Mouse (Mus musculus): Measurements from ENCODE around the gene Diras1. TPM values are rescaled to one million over a fixed set of nuclear protein-coding genes. Genes with fewer than 3 reads are reported as not detected.

The Diras1 gene
- polyA plus RNA-seq, 1 experiment from 2014 or later: 88.1 TPM

- Histone ChIP-seq H3K4me3 (ENCODE audit: low read depth, low read length) (no peak overlapping the region), H3K36me3 (ENCODE audit: control insufficient read depth, insufficient read depth, low read length) (no peaks in the 10 kb centered on the region), H3K4me2 (ENCODE audit: low read length) (no peak overlapping the region), H3K9me3 (replicated peaks; ENCODE audit: control insufficient read depth, low read length, poor library complexity, severe bottlenecking) (no peaks in the 10 kb centered on the region), H3K27ac (ENCODE audit: low read length) (no peak overlapping the region), H3K4me1 (ENCODE audit: control insufficient read depth, insufficient read depth, low read length) (peaks cover 6% of the 10 kb centered on the region), H3K9ac (ENCODE audit: low read depth, low read length) (no peak overlapping the region), H3K27me3 (ENCODE audit: control insufficient read depth, insufficient read depth, low read depth, low read length) (no peaks in the 10 kb centered on the region)
- 62% methylated on average over 6 of the region's 6 CpGs for WGBS
- ATAC-seq: no peak
Observed at GRCm38 (mm10) chr10:81010851-81011250, 14.6 kb downstream of the Diras1 start.

DNA sequence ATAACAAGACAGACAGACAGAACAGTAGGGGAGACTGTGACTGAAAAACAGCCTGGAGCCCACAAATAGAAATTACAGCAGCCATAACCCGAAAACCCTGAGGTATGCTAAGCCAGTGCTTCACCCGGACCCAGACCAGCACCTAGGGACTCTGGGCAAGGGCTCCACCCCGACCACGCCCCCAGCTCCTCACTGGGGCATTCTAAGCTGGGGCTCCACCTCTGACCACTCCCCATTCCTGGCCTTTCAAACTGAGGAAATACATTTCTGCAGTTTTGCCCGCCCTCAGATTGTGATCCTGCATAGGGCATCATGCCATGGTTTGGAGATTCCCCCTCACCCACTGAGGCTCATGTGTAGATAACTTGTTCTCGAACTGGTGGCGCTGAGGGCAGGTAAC lies 18.2 kb downstream of the Diras1 start:
- ATAC-seq: no peak
- Histone ChIP-seq H3K4me2 (ENCODE audit: low read length) (no peak overlapping the region), H3K27me3 (ENCODE audit: control insufficient read depth, insufficient read depth, low read depth, low read length) (no peaks in the 10 kb centered on the region), H3K36me3 (ENCODE audit: control insufficient read depth, insufficient read depth, low read length) (no peaks in the 10 kb centered on the region), H3K9me3 (replicated peaks; ENCODE audit: control insufficient read depth, low read length, poor library complexity, severe bottlenecking) (no peaks in the 10 kb centered on the region), H3K4me3 (ENCODE audit: low read depth, low read length) (no peak overlapping the region), H3K9ac (ENCODE audit: low read depth, low read length) (no peak overlapping the region), H3K27ac (ENCODE audit: low read length) (no peak overlapping the region), H3K4me1 (ENCODE audit: control insufficient read depth, insufficient read depth, low read length) (no peaks in the 10 kb centered on the region)
- 40% methylated on average over 7 of the region's 7 CpGs for WGBS

GRCm38 (mm10) chr10:81006005-81006677 lies 19.3 kb downstream of the Diras1 start:
- H3K4me2 ChIP-seq (ENCODE audit: low read length): no peak overlapping the region
- WGBS: 90% methylated on average over 7 of the region's 7 CpGs
- H3K27ac ChIP-seq (ENCODE audit: low read length): no peak overlapping the region
- H3K9ac ChIP-seq (ENCODE audit: low read depth, low read length): no peak overlapping the region
- H3K4me1 ChIP-seq (ENCODE audit: control insufficient read depth, insufficient read depth, low read length): no peaks in the 10 kb centered on the region; the same call in 1 of the 2 replicates
- H3K4me3 ChIP-seq (ENCODE audit: low read depth, low read length): no peak overlapping the region
- no peaks in the 10 kb centered on the region for H3K36me3 ChIP-seq (ENCODE audit: control insufficient read depth, insufficient read depth, low read length)
- no peaks in the 10 kb centered on the region for H3K9me3 ChIP-seq (replicated peaks; ENCODE audit: control insufficient read depth, low read length, poor library complexity, severe bottlenecking)
- ATAC-seq: no peak
- H3K27me3 ChIP-seq (ENCODE audit: control insufficient read depth, insufficient read depth, low read depth, low read length): no peaks in the 10 kb centered on the region

DNA sequence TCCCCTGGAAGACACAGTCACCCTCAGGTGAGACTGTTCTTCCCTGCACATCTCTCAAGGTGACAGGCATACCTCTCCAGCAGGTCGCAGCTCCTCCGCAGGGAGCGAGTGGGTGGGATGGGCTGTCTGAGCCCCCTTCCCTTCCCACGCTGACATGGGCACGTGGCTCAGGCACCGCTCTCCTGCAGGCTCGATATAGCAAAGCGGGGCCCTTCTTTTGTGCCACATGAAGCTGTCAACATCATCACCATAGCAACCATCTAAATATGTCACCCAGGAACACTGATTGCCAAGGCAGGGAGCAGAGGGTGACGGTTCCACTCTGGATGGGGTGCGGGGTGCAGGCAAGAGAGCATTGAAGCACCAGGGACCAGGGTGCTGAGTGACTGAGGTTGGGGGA lies 24.3 kb downstream of the Diras1 start:
- Histone ChIP-seq H3K4me3 (ENCODE audit: low read depth, low read length) (no peak overlapping the region), H3K4me2 (ENCODE audit: low read length) (peak overlapping the region; percentile 31; the same call in 1 of the 2 replicates), H3K27ac (ENCODE audit: low read length) (no peak overlapping the region; the same call in 1 of the 2 replicates), H3K9ac (ENCODE audit: low read depth, low read length) (peak overlapping the region; percentile 42; the same call in 1 of the 2 replicates), H3K9me3 (replicated peaks; ENCODE audit: control insufficient read depth, low read length, poor library complexity, severe bottlenecking) (no peaks in the 10 kb centered on the region), H3K36me3 (ENCODE audit: control insufficient read depth, insufficient read depth, low read length) (no peaks in the 10 kb centered on the region), H3K4me1 (ENCODE audit: control insufficient read depth, insufficient read depth, low read length) (peaks cover 11% of the 10 kb centered on the region; the same call in 1 of the 2 replicates), H3K27me3 (ENCODE audit: control insufficient read depth, insufficient read depth, low read depth, low read length) (no peaks in the 10 kb centered on the region; the same call in 1 of the 2 replicates)
- WGBS: 21% methylated on average over 10 of the region's 10 CpGs
- peak; percentile 33; the same call in 1 of the 2 replicates for ATAC-seq

DNA sequence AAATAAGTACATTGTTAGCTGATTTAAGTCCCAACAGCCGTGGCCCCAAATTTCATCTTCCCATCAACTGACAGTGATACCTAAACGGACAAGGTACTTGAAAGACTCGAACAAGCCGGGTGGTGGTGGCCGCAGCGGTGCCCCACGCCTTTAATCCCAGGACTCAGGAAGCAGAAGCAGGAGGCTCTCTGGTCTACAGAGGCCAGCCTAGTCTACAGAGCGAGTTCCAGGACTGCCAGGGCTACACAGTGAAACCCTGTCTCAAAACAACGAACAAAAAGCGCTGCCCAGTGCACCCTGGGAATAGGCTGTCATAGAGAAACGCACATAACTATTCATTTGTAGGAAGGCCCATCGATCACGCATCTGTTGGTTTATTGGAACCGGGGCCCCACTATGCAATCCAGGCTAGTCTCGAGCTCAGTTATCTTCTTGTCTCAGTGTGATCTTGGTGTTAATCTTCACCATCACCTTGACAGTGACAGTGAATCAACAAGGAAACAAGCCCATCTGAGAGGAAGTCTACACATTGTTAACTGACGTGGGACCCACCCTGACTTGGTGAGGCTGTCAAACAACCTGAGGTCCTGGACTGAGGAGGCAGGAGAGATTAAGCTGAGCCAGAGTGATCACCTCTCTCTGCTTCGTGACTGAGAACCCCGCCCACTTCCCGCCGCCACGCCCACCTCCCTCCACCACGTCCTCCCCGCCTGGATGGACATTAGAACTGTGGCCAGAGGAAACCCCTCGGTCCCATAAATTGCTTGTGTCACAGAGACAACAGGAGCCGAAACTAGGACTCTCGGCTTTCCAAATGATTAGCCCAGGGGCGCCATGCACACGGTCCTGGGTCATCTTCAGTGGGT lies 25.0 kb downstream of the Diras1 start:
- no peak for ATAC-seq
- Histone ChIP-seq H3K4me2 (ENCODE audit: low read length) (peak overlapping the region; percentile 31; the same call in 1 of the 2 replicates), H3K4me1 (ENCODE audit: control insufficient read depth, insufficient read depth, low read length) (peaks cover 11% of the 10 kb centered on the region; the same call in 1 of the 2 replicates), H3K9ac (ENCODE audit: low read depth, low read length) (peak overlapping the region; percentile 42), H3K36me3 (ENCODE audit: control insufficient read depth, insufficient read depth, low read length) (no peaks in the 10 kb centered on the region), H3K27me3 (ENCODE audit: control insufficient read depth, insufficient read depth, low read depth, low read length) (no peaks in the 10 kb centered on the region; the same call in 1 of the 2 replicates), H3K9me3 (replicated peaks; ENCODE audit: control insufficient read depth, low read length, poor library complexity, severe bottlenecking) (no peaks in the 10 kb centered on the region), H3K27ac (ENCODE audit: low read length) (no peak overlapping the region; the same call in 1 of the 2 replicates), H3K4me3 (ENCODE audit: low read depth, low read length) (no peak overlapping the region)
- 53% methylated on average over 28 of the region's 28 CpGs for WGBS

GRCm38 (mm10) chr10:80999362-81000196 lies 25.9 kb downstream of the Diras1 start:
- no peak overlapping the region for H3K27ac ChIP-seq (ENCODE audit: low read length)
- peak overlapping the region; percentile 49; the same call in 1 of the 2 replicates for H3K9ac ChIP-seq (ENCODE audit: low read depth, low read length)
- ATAC-seq: peak; percentile 47
- no peaks in the 10 kb centered on the region; the same call in 1 of the 2 replicates for H3K27me3 ChIP-seq (ENCODE audit: control insufficient read depth, insufficient read depth, low read depth, low read length)
- no peaks in the 10 kb centered on the region for H3K36me3 ChIP-seq (ENCODE audit: control insufficient read depth, insufficient read depth, low read length)
- no peak overlapping the region for H3K4me3 ChIP-seq (ENCODE audit: low read depth, low read length)
- H3K4me2 ChIP-seq (ENCODE audit: low read length): peak overlapping the region; percentile 50
- WGBS: 33% methylated on average over 37 of the region's 37 CpGs
- H3K9me3 ChIP-seq (replicated peaks; ENCODE audit: control insufficient read depth, low read length, poor library complexity, severe bottlenecking): no peaks in the 10 kb centered on the region
- peaks cover 11% of the 10 kb centered on the region; the same call in 1 of the 2 replicates for H3K4me1 ChIP-seq (ENCODE audit: control insufficient read depth, insufficient read depth, low read length)

DNA sequence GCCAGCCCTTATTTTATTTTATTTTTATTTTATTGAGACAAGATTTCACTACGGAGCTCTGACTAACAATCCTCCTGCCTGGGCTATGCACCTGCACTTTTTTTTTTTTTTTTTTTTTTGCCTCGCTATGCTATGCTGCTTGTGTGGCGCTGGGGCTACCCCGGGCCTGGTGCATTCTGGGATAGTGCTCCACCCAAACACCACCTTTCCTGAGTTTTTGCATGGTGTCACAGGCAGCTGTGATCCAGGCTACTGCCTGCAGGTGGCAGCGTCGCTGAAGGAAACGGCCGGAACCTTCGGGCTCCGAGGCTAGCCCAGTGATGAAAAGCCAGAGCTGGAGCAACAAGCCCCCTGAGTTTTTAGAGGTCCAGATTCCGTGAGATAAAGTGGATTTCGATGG lies 26.7 kb downstream of the Diras1 start:
- H3K4me3 ChIP-seq (ENCODE audit: low read depth, low read length): no peak overlapping the region
- WGBS: 18% methylated on average over 12 of the region's 12 CpGs
- no peak overlapping the region for H3K9ac ChIP-seq (ENCODE audit: low read depth, low read length)
- H3K36me3 ChIP-seq (ENCODE audit: control insufficient read depth, insufficient read depth, low read length): no peaks in the 10 kb centered on the region
- no peak for ATAC-seq
- no peaks in the 10 kb centered on the region; the same call in 1 of the 2 replicates for H3K27me3 ChIP-seq (ENCODE audit: control insufficient read depth, insufficient read depth, low read depth, low read length)
- no peaks in the 10 kb centered on the region for H3K9me3 ChIP-seq (replicated peaks; ENCODE audit: control insufficient read depth, low read length, poor library complexity, severe bottlenecking)
- H3K27ac ChIP-seq (ENCODE audit: low read length): no peak overlapping the region
- peaks cover 11% of the 10 kb centered on the region; the same call in 1 of the 2 replicates for H3K4me1 ChIP-seq (ENCODE audit: control insufficient read depth, insufficient read depth, low read length)
- no peak overlapping the region for H3K4me2 ChIP-seq (ENCODE audit: low read length)

GRCm38 (mm10) chr10:80998021-80998420 lies 27.4 kb downstream of the Diras1 start:
- Histone ChIP-seq H3K27me3 (ENCODE audit: control insufficient read depth, insufficient read depth, low read depth, low read length) (no peaks in the 10 kb centered on the region; the same call in 1 of the 2 replicates), H3K9me3 (replicated peaks; ENCODE audit: control insufficient read depth, low read length, poor library complexity, severe bottlenecking) (no peaks in the 10 kb centered on the region), H3K4me1 (ENCODE audit: control insufficient read depth, insufficient read depth, low read length) (peaks cover 15% of the 10 kb centered on the region; the same call in 1 of the 2 replicates), H3K27ac (ENCODE audit: low read length) (no peak overlapping the region), H3K36me3 (ENCODE audit: control insufficient read depth, insufficient read depth, low read length) (no peaks in the 10 kb centered on the region), H3K4me2 (ENCODE audit: low read length) (no peak overlapping the region), H3K4me3 (ENCODE audit: low read depth, low read length) (no peak overlapping the region), H3K9ac (ENCODE audit: low read depth, low read length) (0 out of 2 replicates have a peak overlapping the region, but pooled peaks have one; percentile 2)
- no peak for ATAC-seq
- WGBS: 35% methylated on average over 14 of the region's 14 CpGs
